Mouse (Mus musculus): Measurements from ENCODE around the gene Rbm17.

GRCm38 (mm10) chr2:11604911-11605310 is 958 bp upstream of the Rbm17 start:
- TF ChIP-seq CTCF (IDR thresholded peaks at IDR 0.05), result no peak
- no peak for TF ChIP-seq EP300 (IDR thresholded peaks at IDR 0.05)

Measured in lung, postnatal 0 days (tissue).